Mouse (Mus musculus): ENCODE results near the gene Zdhhc19. TPM values are rescaled to one million over a fixed set of nuclear protein-coding genes. Genes with fewer than 3 reads are reported as not detected.
"Not testable (repeated sequence)": the region's sequence is repeated elsewhere in the genome, so short reads cannot be mapped to it uniquely, and the experiment has no call there.

Gene Zdhhc19
- total RNA-seq, 2 experiments from 2014 or later: not detected

DNA sequence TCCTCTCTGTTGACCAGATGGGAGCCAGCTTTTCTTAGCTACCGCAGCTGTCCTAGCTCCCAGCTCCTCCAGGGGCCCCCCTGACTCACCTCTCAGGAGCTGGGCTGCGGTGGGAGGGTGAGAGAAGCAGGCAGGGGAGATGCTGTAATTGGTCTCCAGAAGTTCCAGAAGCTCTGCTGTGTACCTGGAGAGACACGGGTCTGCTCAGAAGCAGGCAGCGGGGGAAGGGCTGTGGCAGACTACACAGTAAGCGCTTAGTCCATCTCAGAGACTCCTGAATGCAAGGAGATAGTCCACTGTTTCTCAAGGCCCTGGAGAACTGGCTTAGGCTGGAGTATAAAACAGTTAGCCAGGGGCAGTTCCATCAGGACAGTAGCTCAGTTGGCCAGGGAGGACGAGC lies 10.0 kb upstream of the Zdhhc19 start:
- no peak for ATAC-seq (replicated peaks; ENCODE audit: poor library complexity)

DNA sequence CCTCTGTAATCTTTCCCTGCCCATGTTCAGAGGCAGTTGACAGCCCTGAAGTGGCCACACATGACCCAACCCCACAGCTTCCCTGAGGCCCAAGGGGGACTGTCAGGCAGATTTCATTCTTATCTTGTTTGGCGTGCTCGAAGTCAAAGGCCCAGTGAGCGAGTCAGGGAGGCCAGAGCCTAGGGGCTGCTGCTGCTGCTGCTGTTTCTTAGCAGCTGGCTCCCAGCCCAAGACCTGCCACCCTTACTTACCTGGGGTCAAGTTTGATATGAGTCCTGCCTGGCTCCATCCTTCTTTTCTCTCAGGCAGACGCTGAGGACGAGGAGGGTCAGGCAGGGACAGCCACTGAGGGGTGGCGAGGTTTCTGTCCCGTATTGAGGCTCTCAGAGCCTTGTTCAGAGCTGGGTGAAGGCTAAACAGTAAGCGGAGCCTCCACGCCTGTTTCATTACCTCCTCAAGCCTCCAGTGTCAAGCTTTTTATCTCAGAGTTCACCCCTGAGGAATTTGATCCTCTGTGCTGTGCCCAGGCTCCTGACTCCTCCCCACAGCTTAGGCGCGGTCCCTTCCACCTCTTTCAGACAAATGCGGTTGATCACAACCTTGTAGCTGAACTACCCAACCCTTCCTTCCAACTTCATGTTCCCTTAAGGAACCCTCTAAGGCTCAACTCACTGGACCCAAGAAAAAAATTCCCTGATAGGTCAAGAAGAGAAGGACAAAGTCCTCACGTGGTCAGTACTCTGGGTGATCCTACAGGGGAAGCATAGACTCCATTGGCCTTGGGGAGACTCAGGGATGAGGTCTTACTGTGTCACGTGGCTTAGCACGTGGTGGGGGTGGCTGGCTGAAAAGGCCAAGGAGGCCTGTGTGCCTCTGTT lies 8.6 kb upstream of the Zdhhc19 start, which contains the start of gene Slc51a:
Gene Slc51a, minus strand, starts transcription at position 646 of the 878 bp plus-strand sequence.
- ATAC-seq (replicated peaks; ENCODE audit: poor library complexity): peak; percentile 87

DNA sequence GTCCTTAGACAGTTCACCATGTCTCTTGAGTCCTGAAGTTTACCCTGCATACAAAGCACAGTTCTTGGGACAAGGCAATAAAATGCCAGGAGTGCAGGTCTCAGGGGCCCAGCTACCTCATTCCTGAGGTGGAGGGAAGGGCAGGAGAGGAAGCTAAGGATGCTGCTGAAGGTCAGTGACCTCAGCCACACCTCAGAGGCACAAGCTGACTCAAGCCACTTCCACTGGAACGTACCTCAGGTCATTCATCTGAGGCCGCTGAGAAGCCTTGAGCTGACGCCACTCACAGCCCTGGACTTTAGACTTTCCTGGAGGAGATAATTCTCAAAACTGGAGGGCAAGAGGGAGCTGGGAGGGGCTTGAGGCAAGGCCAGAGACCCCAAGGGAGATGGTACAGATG lies 7.1 kb upstream of the Zdhhc19 start:
- ATAC-seq (replicated peaks; ENCODE audit: poor library complexity): no peak

DNA sequence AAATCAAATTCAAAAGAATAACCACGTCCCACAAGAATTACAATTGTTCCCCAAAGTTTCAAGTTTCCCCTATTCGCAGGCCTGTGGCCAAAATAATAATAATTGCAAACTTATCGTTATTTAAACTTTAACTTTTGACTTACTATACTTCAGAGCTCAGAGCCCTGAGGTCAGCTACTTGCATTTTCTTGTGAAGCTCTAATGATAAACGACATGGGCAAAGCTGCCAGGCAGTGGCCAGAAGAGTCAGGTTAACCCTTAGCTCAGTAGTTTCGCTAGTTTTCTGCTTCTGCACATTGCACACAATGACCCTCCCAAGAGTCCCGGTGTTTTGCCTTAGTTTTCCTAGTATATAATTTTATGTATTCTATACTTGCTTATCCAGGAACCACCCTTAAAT lies 1.7 kb upstream of the Zdhhc19 start:
- not testable (repeated sequence) for ATAC-seq (replicated peaks; ENCODE audit: poor library complexity)

DNA sequence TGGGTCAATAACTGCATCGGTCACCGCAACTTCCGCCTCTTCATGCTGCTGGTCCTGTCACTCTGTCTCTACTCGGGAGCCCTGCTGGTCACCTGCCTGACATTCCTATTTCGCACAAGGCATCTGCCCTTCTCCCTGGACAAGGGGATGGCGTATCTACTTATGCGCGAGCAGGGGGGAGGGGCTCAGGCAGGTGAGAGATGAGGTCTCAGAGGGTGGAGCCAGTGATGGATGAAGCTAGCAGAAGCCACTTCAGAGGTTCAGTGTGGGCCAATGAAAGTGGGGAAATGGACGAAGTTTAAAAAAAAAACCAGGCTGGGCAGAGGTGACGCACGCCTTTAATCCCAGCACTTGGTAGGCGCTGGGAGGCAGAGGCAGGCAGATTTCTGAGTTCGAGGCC lies 2.9 kb downstream of the Zdhhc19 start:
- no peak for ATAC-seq (replicated peaks; ENCODE audit: poor library complexity)

DNA sequence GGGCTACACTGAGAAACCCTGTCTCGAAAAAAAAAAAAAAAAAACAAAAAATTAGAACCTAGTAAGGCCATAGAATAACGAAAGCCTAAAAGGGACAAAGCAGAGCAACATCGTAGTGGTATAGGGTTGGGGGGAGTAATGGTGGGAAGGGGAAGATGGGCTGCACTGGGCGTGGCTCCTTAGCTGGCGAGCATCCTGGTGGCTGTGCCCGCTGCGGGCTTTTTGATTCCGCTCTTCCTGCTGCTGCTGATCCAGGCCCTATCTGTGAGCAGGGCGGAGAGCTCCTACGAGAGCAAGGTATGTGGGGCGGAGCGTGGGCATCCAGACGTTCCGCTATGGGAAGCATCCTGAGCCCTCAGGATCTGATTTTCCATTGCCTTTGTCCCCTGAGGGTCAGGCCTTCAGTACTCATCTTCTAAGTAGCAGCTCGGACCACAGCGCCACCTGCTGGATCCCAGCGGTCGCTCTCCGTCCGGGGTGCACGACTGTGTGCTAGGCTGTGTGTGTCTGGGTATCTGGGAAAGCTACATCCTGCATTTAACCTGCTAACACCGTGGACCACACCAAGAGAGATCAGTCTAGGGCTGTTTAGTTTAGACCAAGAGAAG lies 3.5 kb downstream of the Zdhhc19 start:
- ATAC-seq (replicated peaks; ENCODE audit: poor library complexity): peak; percentile 92

DNA sequence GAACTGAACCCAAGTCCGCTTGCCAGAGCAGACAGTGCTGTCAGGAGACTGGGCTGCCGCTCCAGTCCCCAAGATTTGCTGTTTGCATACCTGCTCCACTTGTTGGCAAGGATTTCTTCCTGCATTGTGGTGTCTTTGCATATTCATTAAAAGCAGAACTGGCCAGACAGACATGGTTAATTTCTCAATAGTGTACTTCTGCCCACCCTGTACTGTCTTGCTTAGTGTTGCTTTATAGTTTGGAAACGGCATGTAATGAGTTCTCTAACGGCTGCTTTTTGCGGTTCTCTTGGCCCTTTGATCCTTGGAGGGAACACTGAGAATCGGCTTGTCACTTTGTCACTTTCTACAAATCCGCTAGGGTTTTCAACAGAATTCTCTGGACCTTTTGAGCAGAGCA lies 5.4 kb downstream of the Zdhhc19 start:
- ATAC-seq (replicated peaks; ENCODE audit: poor library complexity): peak; percentile 72

DNA sequence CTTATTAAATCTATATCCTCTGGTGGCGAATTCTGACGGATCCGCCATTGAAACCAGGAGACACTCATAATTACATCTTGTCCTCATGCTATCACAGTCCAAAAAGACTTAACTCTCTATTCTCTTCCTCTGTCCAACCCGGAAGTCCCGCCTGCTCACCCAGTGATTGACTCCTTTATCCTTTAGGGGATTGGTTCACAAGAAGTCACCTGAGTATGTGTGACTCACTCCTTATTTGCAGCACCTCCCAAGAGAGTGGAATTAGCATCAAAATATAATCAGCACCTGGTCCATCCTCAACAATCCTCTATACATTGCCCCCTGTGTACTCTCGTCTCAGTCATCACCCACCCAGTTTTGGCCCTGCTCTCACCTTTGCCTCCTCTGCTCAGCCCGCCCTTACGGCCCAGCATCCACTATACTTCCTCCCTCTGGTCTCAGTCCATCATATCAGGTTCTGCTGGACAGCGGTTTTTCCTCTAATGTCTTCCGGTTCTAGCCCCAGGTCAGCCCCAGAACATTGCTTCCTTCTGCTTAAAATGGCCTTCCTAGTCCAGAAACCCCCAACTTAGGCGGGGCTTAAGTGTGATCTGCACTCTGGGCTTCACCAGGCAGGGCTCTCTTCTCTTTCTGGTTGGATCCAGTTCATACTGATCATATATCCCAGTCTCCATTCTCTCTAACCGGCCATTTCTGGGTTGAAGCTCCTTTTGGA lies 6.7 kb downstream of the Zdhhc19 start:
- no peak for ATAC-seq (replicated peaks; ENCODE audit: poor library complexity)

DNA sequence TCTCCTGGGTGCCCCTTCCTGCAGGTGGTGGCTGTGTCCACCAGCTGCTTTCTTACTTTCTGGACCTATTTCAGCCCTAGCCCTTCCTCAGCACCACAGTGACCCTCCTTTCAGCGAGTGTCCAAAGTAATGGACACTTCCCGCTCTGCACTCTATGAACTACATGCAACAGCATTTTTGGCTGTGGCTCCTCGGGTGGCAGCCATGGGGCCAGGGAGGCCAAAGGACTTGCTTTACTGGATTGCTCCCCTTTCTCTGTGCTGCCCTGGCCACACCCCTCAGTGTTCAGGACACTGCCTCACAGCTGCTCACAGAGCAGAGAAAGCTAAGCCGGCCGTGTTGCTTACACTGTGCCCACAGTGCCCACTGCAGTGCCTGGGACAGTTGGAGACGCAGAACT lies 7.6 kb downstream of the Zdhhc19 start:
- no peak for ATAC-seq (replicated peaks; ENCODE audit: poor library complexity)

DNA sequence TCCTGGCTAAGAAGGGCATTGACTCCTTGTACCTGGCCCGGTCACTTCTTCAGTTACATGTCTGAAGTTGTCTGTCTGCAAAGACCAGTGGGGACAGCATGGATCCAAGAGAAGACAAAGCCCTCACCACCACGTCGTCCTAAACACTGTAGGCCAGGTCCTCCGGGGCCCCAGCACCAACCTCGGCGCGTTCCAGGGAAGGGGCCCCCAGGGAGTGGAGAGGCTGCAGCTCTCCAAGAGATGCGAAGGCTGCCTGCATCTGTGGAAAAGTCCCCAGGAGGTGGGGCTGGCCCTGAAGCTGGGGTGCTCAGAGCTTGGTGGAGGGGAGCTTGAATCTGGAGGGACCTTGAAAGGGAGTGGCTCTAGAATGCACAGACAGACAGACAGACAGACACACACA lies 10.2 kb downstream of the Zdhhc19 start:
- ATAC-seq (replicated peaks; ENCODE audit: poor library complexity): no peak

DNA sequence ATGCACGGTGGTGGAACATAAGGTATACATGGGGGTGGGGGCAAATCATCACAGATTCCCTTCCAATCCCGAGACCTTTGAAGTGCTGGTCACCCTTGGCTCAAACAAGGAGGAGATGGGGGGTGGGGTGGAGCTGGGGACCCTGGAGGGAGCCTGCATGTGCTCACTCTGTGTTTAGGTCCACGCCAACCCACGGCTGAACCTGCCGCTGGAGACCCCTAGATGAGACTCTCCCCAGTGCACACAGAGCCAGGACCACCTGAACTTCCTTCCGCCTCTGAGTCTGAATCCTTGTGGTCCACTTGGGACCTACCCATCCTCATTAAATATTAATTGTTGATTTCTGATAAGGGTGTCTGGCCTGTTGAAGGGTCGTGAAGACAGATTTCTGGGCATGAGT lies 10.8 kb downstream of the Zdhhc19 start:
- ATAC-seq (replicated peaks; ENCODE audit: poor library complexity): no peak

DNA sequence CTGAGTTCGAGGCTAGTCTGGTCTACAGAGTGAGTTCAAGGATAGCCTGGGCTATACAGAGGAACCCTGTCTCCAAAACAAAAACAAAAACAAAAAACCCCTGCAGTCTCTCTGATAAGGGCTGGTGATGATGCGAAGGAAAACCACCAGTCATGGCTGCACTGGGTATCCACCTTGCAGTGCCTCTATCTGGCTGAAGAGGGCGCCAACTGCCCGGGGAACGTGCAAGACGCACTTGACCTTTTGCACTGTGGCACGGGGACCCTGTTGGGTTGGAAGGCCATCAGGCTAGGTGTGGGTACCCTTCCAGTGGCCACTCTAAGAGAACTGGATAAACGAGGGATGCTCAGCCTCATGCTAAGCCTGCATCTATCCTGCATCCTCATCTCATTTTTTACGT lies 11.3 kb downstream of the Zdhhc19 start:
- peak; percentile 53 for ATAC-seq (replicated peaks; ENCODE audit: poor library complexity)

DNA sequence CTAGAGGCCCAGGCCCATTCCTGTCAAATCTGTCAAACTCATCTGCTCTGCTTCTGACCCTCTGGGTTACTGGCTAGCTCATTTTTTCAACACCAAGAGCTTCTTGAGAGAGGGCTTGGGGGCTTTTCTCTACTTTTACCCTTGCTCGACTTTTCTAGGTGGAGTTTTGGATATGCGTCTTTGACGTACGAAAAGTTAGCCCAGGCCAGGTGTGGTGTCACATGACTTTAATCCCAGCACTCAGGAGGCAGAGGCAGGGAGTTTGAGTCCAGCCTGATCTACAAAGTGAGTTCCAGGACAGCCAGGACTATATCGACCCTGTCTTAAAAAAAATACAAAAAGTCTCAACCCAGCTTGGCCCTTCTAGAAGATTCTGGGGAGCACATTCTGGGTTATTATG lies 12.0 kb downstream of the Zdhhc19 start:
- no peak for ATAC-seq (replicated peaks; ENCODE audit: poor library complexity)

DNA sequence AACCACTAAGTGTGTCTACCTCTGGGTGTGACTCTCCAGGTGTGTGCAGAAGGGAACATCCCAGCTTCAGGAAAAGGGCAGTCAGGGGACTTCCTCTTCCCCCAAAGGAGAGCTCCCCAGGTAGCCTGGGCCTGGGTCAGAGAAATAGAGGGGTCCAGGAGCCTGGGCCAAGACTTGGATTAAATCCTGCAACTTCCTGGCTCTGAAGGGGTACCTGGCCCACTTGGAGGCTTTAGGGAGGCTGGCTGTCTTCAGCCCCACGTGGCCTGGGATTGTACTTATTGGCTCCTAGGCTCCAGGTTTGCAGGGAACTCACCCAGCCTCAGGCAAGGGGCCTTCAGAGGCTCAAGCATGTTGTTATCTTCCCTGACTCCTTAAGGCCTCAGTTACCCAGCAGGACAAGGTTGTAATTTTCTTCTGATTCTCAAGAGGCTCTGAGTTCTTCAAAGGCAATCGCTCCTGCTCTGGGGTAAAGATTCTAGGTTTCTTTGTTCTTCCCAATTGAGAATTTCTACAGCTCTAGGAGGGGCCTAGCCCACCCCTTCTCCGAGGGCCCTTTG lies 12.5 kb downstream of the Zdhhc19 start:
- ATAC-seq (replicated peaks; ENCODE audit: poor library complexity): 0 out of 2 replicates have a peak, but pooled peaks have one; percentile 1

DNA sequence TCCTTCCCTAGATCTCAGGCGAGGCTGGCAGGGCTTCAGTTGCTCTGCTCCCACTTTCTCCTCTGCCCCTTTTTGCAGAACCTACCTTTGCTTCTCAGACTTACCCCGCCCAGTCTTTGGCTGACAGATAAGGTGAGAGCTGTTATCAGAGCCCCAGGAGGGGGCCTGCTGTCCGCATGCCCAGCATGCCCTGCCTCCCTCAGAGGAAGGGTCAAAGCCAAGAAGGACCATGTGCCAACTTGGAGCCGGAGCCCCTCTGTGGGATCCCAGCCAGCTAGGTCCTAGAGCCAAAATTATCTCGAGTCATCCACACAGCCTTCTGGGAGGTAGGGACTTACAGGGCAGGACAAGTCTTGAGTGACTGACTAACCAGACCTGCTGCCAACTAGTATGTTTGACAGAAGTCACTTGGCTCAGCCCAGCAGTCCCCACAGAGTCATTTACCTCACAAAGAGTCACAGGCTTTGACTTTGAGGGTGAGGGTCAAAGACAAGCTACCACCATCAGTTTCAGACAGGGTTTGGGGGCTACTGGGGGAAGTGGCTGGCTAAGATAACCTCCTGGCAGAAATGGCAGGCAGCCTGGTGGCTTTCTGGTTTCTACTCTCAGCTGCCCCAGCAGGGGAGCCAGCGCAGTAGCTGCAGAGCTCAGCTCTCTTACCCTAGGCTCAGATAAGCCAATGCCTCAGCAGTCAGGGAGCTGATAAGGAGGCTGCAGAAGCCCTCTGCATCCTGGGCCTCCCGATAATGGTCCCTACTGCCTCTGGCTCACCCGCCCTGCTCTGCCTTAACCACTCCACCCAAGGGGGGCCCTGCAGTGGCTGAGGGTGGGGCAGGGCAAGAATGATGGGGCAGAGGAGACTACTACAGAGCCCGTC lies 13.2 kb downstream of the Zdhhc19 start:
- peak; percentile 85 for ATAC-seq (replicated peaks; ENCODE audit: poor library complexity)

DNA sequence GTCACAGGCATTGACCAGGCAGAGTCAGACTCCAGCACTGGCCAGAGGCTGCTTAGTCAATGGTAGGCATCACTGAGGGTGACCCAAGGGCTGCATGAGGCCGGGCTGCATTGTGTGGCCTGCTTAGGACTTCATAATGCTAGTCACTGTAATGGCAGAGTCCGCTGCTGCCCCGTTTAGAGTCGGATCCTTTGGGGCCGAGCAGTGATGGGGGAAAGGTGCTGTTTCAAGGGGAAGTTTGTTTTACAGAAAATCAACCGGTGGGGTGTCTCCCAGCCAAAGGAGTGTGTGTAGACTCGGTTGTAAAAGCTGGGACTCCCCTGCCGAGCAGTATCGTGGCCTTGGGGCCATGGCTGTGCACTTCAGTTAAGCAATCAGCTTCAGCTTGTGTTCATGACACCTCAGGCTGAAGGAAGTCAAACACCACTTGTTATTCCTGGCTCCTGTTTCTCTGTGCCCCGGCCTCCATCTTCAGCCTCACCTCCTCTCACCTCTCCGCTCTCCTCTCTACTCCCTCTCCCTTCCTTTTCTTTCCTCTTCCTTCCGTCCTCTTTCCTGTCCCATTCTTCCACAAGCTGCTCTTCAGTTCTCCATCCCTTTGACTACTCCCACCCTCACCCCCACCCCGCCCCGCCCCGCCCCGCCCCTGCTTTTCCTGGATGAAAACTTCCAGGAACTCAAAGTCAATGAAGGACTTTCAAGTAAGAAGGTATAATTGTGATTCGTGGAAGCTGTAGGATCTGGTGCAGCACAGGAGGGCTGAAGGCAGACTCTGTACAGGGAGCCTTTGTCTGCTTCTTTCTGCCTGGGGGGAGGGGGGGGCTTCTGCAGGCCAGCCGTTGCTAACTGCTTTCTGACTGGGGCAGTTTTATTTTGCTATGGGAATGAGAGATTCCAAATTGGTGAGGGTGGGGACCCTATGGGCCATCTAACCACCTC lies 14.6 kb downstream of the Zdhhc19 start:
- no peak for ATAC-seq (replicated peaks; ENCODE audit: poor library complexity)

DNA sequence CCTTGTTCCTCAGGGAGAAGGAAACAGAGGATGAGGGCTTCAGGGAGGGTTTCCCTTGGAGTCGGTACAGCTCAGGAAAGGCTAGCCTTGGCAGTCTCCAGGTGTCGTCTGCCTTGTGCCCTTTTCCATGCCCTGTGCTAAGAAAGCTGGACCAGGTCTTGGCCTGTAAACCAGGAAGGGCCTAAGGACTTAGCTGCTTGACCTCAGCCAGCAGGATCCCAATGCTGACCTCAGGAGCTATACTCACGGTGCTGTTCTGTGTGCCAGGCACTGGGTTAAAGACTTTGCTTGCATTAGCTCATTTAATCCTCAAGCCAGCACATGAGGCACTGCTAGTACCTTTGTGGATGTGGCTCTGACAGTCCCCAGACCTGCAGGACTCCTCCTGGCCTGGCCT lies 15.3 kb downstream of the Zdhhc19 start:
- ATAC-seq (replicated peaks; ENCODE audit: poor library complexity): no peak

DNA sequence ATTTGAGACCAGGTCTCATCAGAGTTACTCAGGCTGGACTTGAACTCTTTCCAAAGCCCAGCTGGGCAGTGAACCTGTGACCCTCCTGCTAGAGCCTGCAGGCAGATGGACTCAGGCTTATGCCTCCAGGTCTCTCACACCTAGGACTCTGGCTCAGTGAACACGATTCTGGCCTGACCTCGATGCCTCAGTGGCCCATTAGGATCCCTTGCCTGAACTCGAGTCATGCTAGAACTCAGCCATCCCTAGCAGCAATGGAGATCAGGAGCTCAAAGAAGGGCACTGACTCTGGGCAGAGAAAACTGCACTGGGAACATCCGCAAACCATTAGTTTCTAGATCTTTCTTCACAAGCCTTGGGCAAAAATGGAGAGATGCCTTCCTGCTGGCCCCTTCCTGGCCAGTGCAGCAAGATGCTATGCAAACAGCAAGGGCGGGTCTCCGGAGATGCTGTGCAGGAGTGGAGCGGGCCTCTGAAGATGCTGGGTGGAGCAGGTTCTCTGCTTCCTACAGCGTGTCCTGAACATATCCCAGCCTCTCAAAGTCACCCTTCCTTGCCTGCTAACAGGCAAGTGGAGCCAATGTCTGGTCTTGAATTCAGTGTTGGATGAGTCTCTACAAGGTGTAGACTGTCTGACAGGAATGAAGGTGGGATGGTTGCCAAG lies 15.9 kb downstream of the Zdhhc19 start:
- ATAC-seq (replicated peaks; ENCODE audit: poor library complexity): no peak

DNA sequence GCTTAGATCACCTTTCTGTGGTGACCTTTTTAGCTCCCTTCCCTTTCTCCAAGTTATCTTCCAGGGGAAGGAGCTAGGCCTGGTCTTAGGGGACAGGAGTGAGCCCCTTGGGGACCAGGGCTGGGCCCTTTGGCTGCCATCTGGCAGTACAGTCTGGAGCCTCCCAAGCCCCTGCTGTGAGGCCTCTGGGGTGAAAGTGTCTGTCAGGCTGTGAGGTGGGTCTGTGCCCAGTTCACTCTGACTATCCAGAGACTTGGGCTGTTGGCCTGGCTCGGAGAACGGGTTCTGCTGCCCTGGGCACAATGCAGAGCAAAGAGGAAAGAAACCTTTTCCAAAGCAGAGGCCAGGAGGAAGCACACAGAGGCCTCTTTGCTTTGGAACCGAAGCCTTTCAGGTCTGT lies 16.9 kb downstream of the Zdhhc19 start:
- no peak for ATAC-seq (replicated peaks; ENCODE audit: poor library complexity)

Data from megakaryocyte progenitor cell, adult 5-6 weeks (primary cell).